Mouse (Mus musculus) lung, embryonic 14.5 days (tissue): ENCODE measurements around the gene Snrpd3. TPM values are rescaled to one million over a fixed set of nuclear protein-coding genes. Genes with fewer than 3 reads are reported as not detected.
"Not testable (repeated sequence)": the region's sequence is repeated elsewhere in the genome, so short reads cannot be mapped to it uniquely, and the experiment has no call there.

Experiments used
- ATAC-seq: fragments of 200-750 bp; cut with Nextera tagmentation; 2 replicates; pipeline ENCODE4 v1.8.0; 2017; ENCODE audit warnings: mild to moderate bottlenecking, moderate TSS enrichment, moderate library complexity; ENCODE audit not compliant: insufficient read depth
- DNase-seq: peaks from one replicate; pipeline ENCODE4 v3.0.0-alpha.2; 2015
- H3K27ac ChIP-seq: fragments of 300-500 bp; sonication (generic); 2 replicates; pipeline ENCODE4 v1.5.1; 2014; ENCODE audit warnings: low read depth, mild to moderate bottlenecking, moderate library complexity
- H3K27me3 ChIP-seq: fragments of 300-500 bp; sonication (generic); 2 replicates; pipeline ENCODE4 v1.6.1; 2014; ENCODE audit warnings: low read length, control low read depth; ENCODE audit not compliant: insufficient read depth
- H3K36me3 ChIP-seq: fragments of 300-500 bp; sonication (generic); 2 replicates; pipeline ENCODE4 v1.6.1; 2014; ENCODE audit warnings: control low read depth; ENCODE audit not compliant: insufficient read depth
- H3K4me1 ChIP-seq: fragments of 300-500 bp; sonication (generic); 2 replicates; pipeline ENCODE4 v1.6.1; 2014; ENCODE audit warnings: antibody characterized with exemption, control low read depth; ENCODE audit not compliant: insufficient read depth
- H3K4me2 ChIP-seq: fragments of 300-500 bp; sonication (generic); 2 replicates; pipeline ENCODE4 v1.6.1; 2014; ENCODE audit warnings: mild to moderate bottlenecking
- H3K4me3 ChIP-seq: fragments of 300-500 bp; sonication (generic); 2 replicates; pipeline ENCODE4 v1.5.1; 2014; ENCODE audit warnings: low read depth, low read length
- H3K9ac ChIP-seq: fragments of 300-500 bp; sonication (generic); 2 replicates; pipeline ENCODE4 v1.6.1; 2014
- H3K9me3 ChIP-seq: fragments of 300-500 bp; sonication (generic); 2 replicates; pipeline ENCODE4 v1.6.1; 2016; ENCODE audit warnings: low read depth, low read length, control low read depth
- CTCF ChIP-seq: IDR thresholded peaks from 2 replicates; pipeline ENCODE4 v1.5.1; 2016; ENCODE audit warnings: antibody characterized with exemption, low read depth
- WGBS: fragments of 180-500 bp; shearing (Covaris S2); extraction: QIAGEN DNeasy Blood & Tissue Kit; methylation state at CpG from one replicate; pipeline ENCODE4 v1.1.7; 2014; 5-methylcytosine and 5-hydroxymethylcytosine counted together
- polyA plus RNA-seq: library from polyadenylated mRNA; unstranded; fragments of >200 nt; fragmentation: Nextera tagmentation; extraction: Ambion mirVana; gene quantifications from 2 replicates; pipeline ENCODE4 v1.2.1, GENCODE M21; 2014

Gene Snrpd3
- polyA plus RNA-seq, 1 experiment from 2014 or later, result 202 TPM

GRCm38 (mm10) chr10:75565906-75566305 lies 48.6 kb downstream of the Snrpd3 start:
- H3K9ac ChIP-seq, result no peak overlapping the region
- TF ChIP-seq CTCF, result no peak
- no peak overlapping the region for H3K27ac ChIP-seq
- no peaks in the 10 kb centered on the region for H3K4me1 ChIP-seq
- peaks cover 9% of the 10 kb centered on the region for H3K27me3 ChIP-seq
- DNase-seq (no peak), ATAC-seq (no peak)
- 63% methylated on average over 7 of the region's 7 CpGs for WGBS
- no peak overlapping the region for H3K4me2 ChIP-seq
- no peak overlapping the region for H3K4me3 ChIP-seq
- H3K36me3 ChIP-seq, result no peaks in the 10 kb centered on the region
- H3K9me3 ChIP-seq, result no peaks in the 10 kb centered on the region

- no peak for TF ChIP-seq CTCF
- DNase-seq, result no peak
- Histone ChIP-seq H3K27me3 (peaks cover 5% of the 10 kb centered on the region; the same call in 1 of the 2 replicates), H3K4me2 (no peak overlapping the region), H3K9me3 (no peaks in the 10 kb centered on the region), H3K36me3 (no peaks in the 10 kb centered on the region), H3K4me1 (no peaks in the 10 kb centered on the region), H3K9ac (no peak overlapping the region), H3K27ac (no peak overlapping the region), H3K4me3 (no peak overlapping the region)
- no peak for ATAC-seq
- 81% methylated on average over 5 of the region's 5 CpGs for WGBS
These were observed 49.0 kb downstream of the Snrpd3 start for GRCm38 (mm10) chr10:75566321-75566720.

- H3K27ac ChIP-seq, H3K9ac ChIP-seq, H3K4me3 ChIP-seq, H3K4me2 ChIP-seq, H3K36me3 ChIP-seq, H3K27me3 ChIP-seq, ATAC-seq, H3K4me1 ChIP-seq, H3K9me3 ChIP-seq, DNase-seq: not testable (repeated sequence)
- 76% methylated on average over 2 of the region's 2 CpGs for WGBS
These were observed 49.4 kb downstream of the Snrpd3 start for GRCm38 (mm10) chr10:75566765-75567164.

GRCm38 (mm10) chr10:75568029-75568428 lies 50.7 kb downstream of the Snrpd3 start:
- 22% methylated on average over 5 of the region's 5 CpGs for WGBS
- Histone ChIP-seq H3K9me3 (no peaks in the 10 kb centered on the region), H3K4me1 (no peaks in the 10 kb centered on the region), H3K27me3 (no peaks in the 10 kb centered on the region), H3K9ac (no peak overlapping the region), H3K27ac (no peak overlapping the region), H3K4me3 (no peak overlapping the region), H3K4me2 (0 out of 2 replicates have a peak overlapping the region, but pooled peaks have one; percentile 23), H3K36me3 (no peaks in the 10 kb centered on the region)
- TF ChIP-seq CTCF, result no peak
- no peak for ATAC-seq
- no peak for DNase-seq

GRCm38 (mm10) chr10:75568441-75568840 lies 51.1 kb downstream of the Snrpd3 start:
- H3K4me3 ChIP-seq, result no peak overlapping the region
- no peaks in the 10 kb centered on the region for H3K4me1 ChIP-seq
- H3K9me3 ChIP-seq, result no peaks in the 10 kb centered on the region
- H3K4me2 ChIP-seq, result peak overlapping the region; percentile 23; the same call in 1 of the 2 replicates
- ATAC-seq (0 out of 2 replicates have a peak, but pooled peaks have one; percentile 38), DNase-seq (no peak)
- WGBS, result 10% methylated on average over 11 of the region's 11 CpGs
- no peak for TF ChIP-seq CTCF
- no peaks in the 10 kb centered on the region for H3K27me3 ChIP-seq
- H3K9ac ChIP-seq, result no peak overlapping the region
- H3K27ac ChIP-seq, result no peak overlapping the region
- no peaks in the 10 kb centered on the region for H3K36me3 ChIP-seq

GRCm38 (mm10) chr10:75568851-75569250 lies 51.5 kb downstream of the Snrpd3 start:
- 8% methylated on average over 4 of the region's 4 CpGs for WGBS
- H3K27ac ChIP-seq, result no peak overlapping the region
- H3K4me1 ChIP-seq, result no peaks in the 10 kb centered on the region
- peak overlapping the region; percentile 23; the same call in 1 of the 2 replicates for H3K4me2 ChIP-seq
- H3K4me3 ChIP-seq, result no peak overlapping the region
- H3K9ac ChIP-seq, result no peak overlapping the region
- no peaks in the 10 kb centered on the region for H3K36me3 ChIP-seq
- no peak for TF ChIP-seq CTCF
- ATAC-seq (no peak), DNase-seq (no peak)
- no peaks in the 10 kb centered on the region for H3K27me3 ChIP-seq
- H3K9me3 ChIP-seq, result no peaks in the 10 kb centered on the region

- ATAC-seq (no peak), DNase-seq (no peak)
- Histone ChIP-seq H3K9ac (no peak overlapping the region), H3K4me2 (no peak overlapping the region), H3K4me1 (no peaks in the 10 kb centered on the region), H3K27me3 (no peaks in the 10 kb centered on the region), H3K9me3 (no peaks in the 10 kb centered on the region), H3K4me3 (no peak overlapping the region), H3K27ac (no peak overlapping the region), H3K36me3 (no peaks in the 10 kb centered on the region)
- 27% methylated on average over 10 of the region's 10 CpGs for WGBS
- TF ChIP-seq CTCF, result no peak
These were observed 53.8 kb downstream of the Snrpd3 start for GRCm38 (mm10) chr10:75570981-75571657.
